Mouse (Mus musculus) cerebral cortex, adult 2 months (tissue): ENCODE data around the gene Hspa1b.

Source experiments
- WGBS: fragments of 180-500 bp; shearing (Covaris S2); methylation state at CpG from one replicate; pipeline ENCODE4 v1.1.7; 2018; 5-methylcytosine and 5-hydroxymethylcytosine counted together

Hspa1b gene

GRCm38 (mm10) chr17:34922939-34923338 is 36.1 kb downstream of the Hspa1b start:
- WGBS, result 54% methylated on average over 6 of the region's 6 CpGs

- WGBS, result 87% methylated on average over 9 of the region's 9 CpGs
Observed at GRCm38 (mm10) chr17:34917188-34917587, 41.9 kb downstream of the Hspa1b start.

GRCm38 (mm10) chr17:34916316-34916715 is 42.7 kb downstream of the Hspa1b start:
- 87% methylated on average over 5 of the region's 5 CpGs for WGBS

DNA sequence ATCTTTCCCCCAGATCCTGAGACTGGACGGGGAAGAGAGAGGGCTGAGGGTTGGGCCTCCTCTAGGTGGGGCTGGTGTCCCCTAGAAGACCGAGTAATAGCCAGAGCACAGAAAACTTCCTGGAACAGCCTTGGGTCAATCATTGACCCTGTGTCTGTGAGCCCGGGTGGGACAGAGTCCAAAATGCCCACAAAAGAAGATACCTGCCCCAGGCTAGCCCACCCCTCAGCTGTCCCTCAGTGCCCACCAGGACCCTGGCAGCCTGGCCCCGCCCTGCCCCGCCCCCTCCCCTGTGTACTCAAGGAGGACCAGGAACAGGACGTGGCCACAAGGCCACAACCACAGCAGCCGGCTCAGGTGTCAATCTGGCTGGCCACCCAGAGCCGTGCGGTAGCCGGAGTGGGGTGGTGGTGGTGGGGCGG is 43.6 kb downstream of the Hspa1b start:
- 50% methylated on average over 11 of the region's 11 CpGs for WGBS

DNA sequence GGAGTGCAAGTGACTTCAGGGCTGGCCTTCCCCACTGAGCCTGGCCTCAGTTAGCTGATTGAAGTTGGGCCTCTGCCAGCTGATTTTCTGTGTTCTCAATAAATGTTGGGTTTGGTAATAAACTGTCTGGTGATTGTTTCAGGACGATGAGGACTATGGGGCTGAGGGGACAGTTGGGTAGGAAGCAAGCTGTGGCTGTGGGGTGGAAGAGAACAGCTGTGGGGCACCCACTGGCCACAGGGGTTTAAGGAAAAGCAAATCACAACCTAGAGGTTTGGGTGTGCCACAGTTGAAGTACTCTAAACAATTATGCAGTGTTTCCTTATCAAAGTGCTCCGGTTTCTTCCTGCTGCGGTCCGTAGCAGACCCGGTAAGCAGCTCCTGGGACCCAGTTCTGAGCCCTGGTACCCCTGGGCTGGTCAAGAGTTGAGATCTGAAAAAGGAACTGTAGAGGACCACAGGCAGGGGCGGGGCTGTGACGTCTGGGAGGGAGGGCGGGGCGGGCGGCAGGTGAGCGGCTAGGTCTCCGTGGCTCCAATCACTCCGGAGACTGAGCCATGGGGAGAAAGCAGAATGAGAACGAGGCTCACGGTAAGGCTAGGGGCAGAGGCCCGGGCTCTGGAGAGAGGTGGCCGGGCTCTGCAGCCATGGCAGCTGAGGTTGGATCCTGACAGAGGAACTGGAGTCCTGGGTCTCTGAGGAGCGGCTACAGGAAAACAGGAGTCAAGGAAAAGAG is 44.9 kb downstream of the Hspa1b start, which contains the start of gene Slc44a4:
Slc44a4 (plus strand) TSS at position 537 of the 736 bp plus-strand sequence.
- WGBS, result 50% methylated on average over 18 of the region's 18 CpGs

DNA sequence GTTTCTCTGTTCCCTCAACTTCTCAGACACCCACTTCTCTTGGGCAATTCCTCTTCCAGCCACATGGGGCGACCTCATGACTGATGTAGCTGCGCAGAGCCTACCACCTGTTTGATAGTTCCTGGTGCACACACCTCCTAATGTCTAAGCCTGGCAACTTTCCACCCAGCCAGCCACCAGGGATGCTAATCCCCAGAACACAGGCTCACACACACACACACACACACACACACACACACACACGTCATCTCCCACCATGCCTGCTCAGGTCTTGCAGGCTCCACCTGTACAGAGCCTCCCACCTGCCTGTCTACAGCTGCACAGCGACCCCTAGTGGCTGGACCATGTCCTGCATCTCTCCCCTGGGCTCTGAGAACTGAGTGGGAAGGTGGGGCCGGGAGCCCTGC is 47.1 kb downstream of the Hspa1b start:
- 32% methylated on average over 5 of the region's 5 CpGs for WGBS

DNA sequence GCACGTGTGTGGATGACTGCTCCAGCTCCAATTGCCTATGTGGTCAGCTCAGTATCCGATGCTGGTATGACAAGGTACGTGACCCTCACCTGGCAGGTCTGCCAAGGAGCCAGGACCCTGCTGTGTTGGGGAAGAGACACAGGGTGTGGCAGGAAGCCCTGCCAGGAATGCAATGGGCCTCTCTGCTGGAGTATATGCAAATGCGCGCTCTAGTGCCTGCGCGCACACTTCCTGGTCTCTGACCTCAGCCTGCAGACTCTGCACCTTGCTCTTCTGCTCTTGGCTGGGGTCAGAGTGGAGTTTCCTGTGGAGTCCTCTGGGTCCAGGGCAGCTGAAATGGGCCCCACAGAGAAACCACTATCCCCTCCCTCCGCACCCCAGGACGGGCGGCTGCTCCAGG is 48.1 kb downstream of the Hspa1b start:
- WGBS, result 77% methylated on average over 10 of the region's 10 CpGs
